Mouse (Mus musculus) megakaryocyte progenitor cell, adult 5-6 weeks (primary cell): ENCODE measurements around the gene Olfr1392. TPM values are rescaled to one million over a fixed set of nuclear protein-coding genes. Genes with fewer than 3 reads are reported as not detected.
"Not testable (repeated sequence)": the region's sequence is repeated elsewhere in the genome, so short reads cannot be mapped to it uniquely, and the experiment has no call there.

Experiments
- ATAC-seq: replicated peaks from 2 replicates; pipeline ENCODE4 v1.8.0; 2016; ENCODE audit warnings: mild to moderate bottlenecking, moderate TSS enrichment, inconsistent platforms; ENCODE audit not compliant: poor library complexity
- total RNA-seq, 2 experiments: library from RNA; stranded (forward) in 1 of 2; stranded (reverse) in 1 of 2; fragments of 157-497, 149-512 nt in 1 of 2; fragments of 200-1000 nt in 1 of 2; gene quantifications; 2 replicates each; pipeline versions ENCODE4 v1.2.3 to v1.2.4; 2015 to 2017

The Olfr1392 gene
- total RNA-seq, 2 experiments from 2014 or later, result not detected

- no peak for ATAC-seq
Observed at GRCm38 (mm10) chr11:49287251-49287650, 2.2 kb downstream of the Olfr1392 start.

GRCm38 (mm10) chr11:49292777-49293176, 7.7 kb downstream of the Olfr1392 start:
- no peak for ATAC-seq

GRCm38 (mm10) chr11:49304441-49304840, 19.4 kb downstream of the Olfr1392 start, which contains the start of gene Olfr10:
Gene Olfr10 (plus strand): TSS chr11:49304741.
- ATAC-seq, result no peak

GRCm38 (mm10) chr11:49308547-49308946, 23.5 kb downstream of the Olfr1392 start:
- not testable (repeated sequence) for ATAC-seq

- no peak for ATAC-seq
Observed at GRCm38 (mm10) chr11:49322442-49322841, 37.4 kb downstream of the Olfr1392 start, which contains the start of gene Olfr1391. Gene Olfr1391 (plus strand): TSS chr11:49322742.

- ATAC-seq, result no peak
Observed at GRCm38 (mm10) chr11:49326726-49327125, 41.6 kb downstream of the Olfr1392 start.

- no peak for ATAC-seq
Observed at GRCm38 (mm10) chr11:49329686-49330085, 44.6 kb downstream of the Olfr1392 start.

GRCm38 (mm10) chr11:49334888-49335287, 49.8 kb downstream of the Olfr1392 start, which contains the start of gene Olfr1390:
Gene Olfr1390 (plus strand): TSS chr11:49335188.
- no peak for ATAC-seq

- peak; percentile 76 for ATAC-seq
Observed at GRCm38 (mm10) chr11:49337150-49337832, 52.2 kb downstream of the Olfr1392 start.

Other genes starting within 250 kb of the Olfr1392 start
- 26.0 and 37.5 TPM in 2 replicates for gene 9930111J21Rik2, start 234.0 kb upstream of the Olfr1392 start, total RNA-seq (2015)
- gene 9930111J21Rik2, start 234.0 kb upstream of the Olfr1392 start, total RNA-seq (2017), result 25.2 and 29.4 TPM in 2 replicates
- gene Tgtp2, start 221.1 kb upstream of the Olfr1392 start, total RNA-seq (2015), result 16.8 and 24.5 TPM in 2 replicates
- gene Tgtp2, start 221.1 kb upstream of the Olfr1392 start, total RNA-seq (2017), result 56.3 and 82.0 TPM in 2 replicates
- gene Ifi47, start 208.7 kb upstream of the Olfr1392 start, total RNA-seq (2015), result 129 and 147 TPM in 2 replicates
- gene Ifi47, start 208.7 kb upstream of the Olfr1392 start, total RNA-seq (2017), result 54.3 and 57.2 TPM in 2 replicates
- not detected in 2 replicates for gene Olfr1396, start 170.4 kb upstream of the Olfr1392 start, total RNA-seq (2015)
- not detected in 2 replicates for gene Olfr1396, start 170.4 kb upstream of the Olfr1392 start, total RNA-seq (2017)
- not detected in 2 replicates for gene Olfr1395, start 143.0 kb upstream of the Olfr1392 start, total RNA-seq (2015)
- not detected in 2 replicates for gene Olfr1395, start 143.0 kb upstream of the Olfr1392 start, total RNA-seq (2017)
- not detected in 2 replicates for gene Olfr1394, start 130.9 kb upstream of the Olfr1392 start, total RNA-seq (2015)
- not detected in 2 replicates for gene Olfr1394, start 130.9 kb upstream of the Olfr1392 start, total RNA-seq (2017)
- 3.8 and 7.1 TPM in 2 replicates for gene Btnl9, start 98.1 kb upstream of the Olfr1392 start, total RNA-seq (2015)
- gene Btnl9, start 98.1 kb upstream of the Olfr1392 start, total RNA-seq (2017), result 7.5 and 13.9 TPM in 2 replicates
- gene Zfp62, start 82.0 kb upstream of the Olfr1392 start, total RNA-seq (2015), result 59.9 and 71.0 TPM in 2 replicates
- 78.4 and 133 TPM in 2 replicates for gene Zfp62, start 82.0 kb upstream of the Olfr1392 start, total RNA-seq (2017)
- 36.3 and 40.9 TPM in 2 replicates for gene Mgat1, start 41.1 kb upstream of the Olfr1392 start, total RNA-seq (2015)
- gene Mgat1, start 41.1 kb upstream of the Olfr1392 start, total RNA-seq (2017), result 54.2 and 61.9 TPM in 2 replicates
- 0.05 TPM in 2 replicates for gene Olfr1393, start 7.0 kb upstream of the Olfr1392 start, total RNA-seq (2015)
- not detected in 2 replicates for gene Olfr1393, start 7.0 kb upstream of the Olfr1392 start, total RNA-seq (2017)
- not detected in 2 replicates for gene Olfr10, start 19.5 kb downstream of the Olfr1392 start, total RNA-seq (2015)
- gene Olfr10, start 19.5 kb downstream of the Olfr1392 start, total RNA-seq (2017), result not detected in 2 replicates
- gene Olfr1391, start 37.5 kb downstream of the Olfr1392 start, total RNA-seq (2015), result not detected in 2 replicates
- not detected in 2 replicates for gene Olfr1391, start 37.5 kb downstream of the Olfr1392 start, total RNA-seq (2017)
- gene Olfr1390, start 49.9 kb downstream of the Olfr1392 start, total RNA-seq (2015), result not detected in 2 replicates
- not detected in 2 replicates for gene Olfr1390, start 49.9 kb downstream of the Olfr1392 start, total RNA-seq (2017)
- gene Olfr1389, start 137.8 kb downstream of the Olfr1392 start, total RNA-seq (2015), result not detected in 2 replicates
- not detected in 2 replicates for gene Olfr1389, start 137.8 kb downstream of the Olfr1392 start, total RNA-seq (2017)
- gene Olfr1388, start 151.3 kb downstream of the Olfr1392 start, total RNA-seq (2015), result 0.05 TPM in 1 of 2 replicates, not detected in the other
- gene Olfr1388, start 151.3 kb downstream of the Olfr1392 start, total RNA-seq (2017), result 0.07 and 0.17 TPM in 2 replicates
- gene Olfr1387, start 170.1 kb downstream of the Olfr1392 start, total RNA-seq (2015), result not detected in 2 replicates
- gene Olfr1387, start 170.1 kb downstream of the Olfr1392 start, total RNA-seq (2017), result not detected in 2 replicates
- not detected in 2 replicates for gene Olfr1386, start 179.8 kb downstream of the Olfr1392 start, total RNA-seq (2015)
- not detected in 2 replicates for gene Olfr1386, start 179.8 kb downstream of the Olfr1392 start, total RNA-seq (2017)
- gene Olfr1385, start 203.8 kb downstream of the Olfr1392 start, total RNA-seq (2015), result 0.10 TPM in 1 of 2 replicates, not detected in the other
- 0.17 TPM in 1 of 2 replicates, not detected in the other for gene Olfr1385, start 203.8 kb downstream of the Olfr1392 start, total RNA-seq (2017)
- not detected in 2 replicates for gene Olfr1384, start 221.4 kb downstream of the Olfr1392 start, total RNA-seq (2015)
- gene Olfr1384, start 221.4 kb downstream of the Olfr1392 start, total RNA-seq (2017), result not detected in 2 replicates
- not detected in 2 replicates for gene Olfr1383, start 234.4 kb downstream of the Olfr1392 start, total RNA-seq (2015)
- gene Olfr1383, start 234.4 kb downstream of the Olfr1392 start, total RNA-seq (2017), result not detected in 2 replicates
- not detected in 2 replicates for gene Olfr1382, start 243.0 kb downstream of the Olfr1392 start, total RNA-seq (2015)
- not detected in 2 replicates for gene Olfr1382, start 243.0 kb downstream of the Olfr1392 start, total RNA-seq (2017)